Comparison of ENCODE assay signal across 9 mouse cellular contexts in the genomic region with DNA sequence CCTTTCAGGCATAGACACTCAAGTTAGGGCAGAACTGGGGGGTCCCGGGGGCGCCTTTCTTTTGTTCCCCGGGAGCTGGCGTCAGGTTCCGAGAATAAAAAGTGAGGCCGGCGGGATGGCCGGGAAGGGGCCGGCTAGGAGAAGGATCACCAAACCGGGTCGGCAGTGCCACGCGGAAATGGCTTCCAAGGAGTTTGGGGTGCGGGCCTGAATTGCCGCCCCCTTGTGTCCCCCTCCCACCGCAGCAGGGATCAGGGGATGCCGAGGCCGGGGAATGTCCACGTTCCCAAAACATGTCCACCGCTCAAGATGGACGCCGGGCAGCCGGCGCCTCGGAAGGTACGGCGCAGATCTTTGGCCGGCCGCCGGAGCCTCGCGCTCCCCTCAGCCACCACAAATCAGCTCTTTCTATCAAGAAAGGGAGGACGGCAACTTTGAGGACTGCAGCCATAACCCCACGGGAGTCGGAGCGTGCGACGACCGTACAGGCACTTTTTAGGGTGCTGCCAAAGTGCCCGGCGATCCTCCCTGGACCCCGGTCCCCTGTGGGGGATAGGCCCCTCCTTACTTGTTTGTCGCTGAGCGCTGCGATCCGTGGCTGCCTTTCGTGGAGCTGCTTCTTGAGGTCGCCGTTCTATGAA. TPM values are rescaled to one million over a fixed set of nuclear protein-coding genes. Genes with fewer than 3 reads are reported as not detected.
DNase-seq lines count a peak whose midpoint lies in the region; ATAC-seq and TF ChIP-seq lines count a peak whose summit lies in the region.
"Had no signal": no experiment of that assay in that cellular context is flagged by ENCODE, and none has a peak within 500 bp of the region (broad histone marks: within the 10 kb centered on the region; RNA-seq: fewer than 3 reads in every experiment).

No protein-coding gene starts in this region.

- WGBS in forebrain, embryonic 12.5 days: under 1% methylated on average over 49 of the region's 49 CpGs
- 2% methylated on average over 48 of the region's 49 CpGs for WGBS in kidney, postnatal 0 days
- WGBS in midbrain, embryonic 16.5 days: under 1% methylated on average over 48 of the region's 49 CpGs

- peaks cover 46% of the 10 kb centered on the region for H3K4me1 ChIP-seq in forebrain, embryonic 12.5 days
- H3K4me1 ChIP-seq in kidney, postnatal 0 days (replicated peaks; ENCODE audit: insufficient read depth, low read length): peaks cover 11% of the 10 kb centered on the region
- H3K4me1 ChIP-seq in midbrain, embryonic 16.5 days (ENCODE audit: control insufficient read depth, insufficient read depth, low read length): peaks cover 31% of the 10 kb centered on the region

- peaks cover 6% of the 10 kb centered on the region; the same call in 1 of the 2 replicates for H3K36me3 ChIP-seq in forebrain, embryonic 12.5 days (replicated peaks)
- H3K36me3 ChIP-seq in kidney, postnatal 0 days (ENCODE audit: insufficient read depth, low read length): no peaks in the 10 kb centered on the region
- H3K36me3 ChIP-seq in midbrain, embryonic 16.5 days (ENCODE audit: control insufficient read depth, insufficient read depth, low read length): no peaks in the 10 kb centered on the region
- H3K36me3 ChIP-seq: G1E had no signal

- no peaks in the 10 kb centered on the region for H3K9me3 ChIP-seq in forebrain, embryonic 12.5 days
- no peaks in the 10 kb centered on the region for H3K9me3 ChIP-seq in kidney, postnatal 0 days (replicated peaks; ENCODE audit: low read length)
- H3K9me3 ChIP-seq in midbrain, embryonic 16.5 days (replicated peaks; ENCODE audit: control insufficient read depth, low read length, poor library complexity, severe bottlenecking): no peaks in the 10 kb centered on the region

- TF ChIP-seq CTCF in kidney, postnatal 0 days (IDR thresholded peaks at IDR 0.05; ENCODE audit: low read depth): no peak

- H3K9ac ChIP-seq in forebrain, embryonic 12.5 days: peak overlapping the region; percentile 96
- H3K9ac ChIP-seq in kidney, postnatal 0 days (ENCODE audit: low read depth, low read length): 0 out of 2 replicates have a peak overlapping the region, but pooled peaks have one; percentile 6
- peak overlapping the region; percentile 76 for H3K9ac ChIP-seq in midbrain, embryonic 16.5 days (ENCODE audit: low read depth, low read length)

- peak overlapping the region; percentile 77 for H3K4me2 ChIP-seq in forebrain, embryonic 12.5 days
- peak overlapping the region; percentile 99 for H3K4me2 ChIP-seq in kidney, postnatal 0 days (ENCODE audit: low read length)
- H3K4me2 ChIP-seq in midbrain, embryonic 16.5 days (ENCODE audit: low read length): peak overlapping the region; percentile 99

- peak overlapping the region; percentile 90 for H3K4me3 ChIP-seq in forebrain, embryonic 12.5 days (replicated peaks)
- H3K4me3 ChIP-seq in kidney, postnatal 0 days (replicated peaks; ENCODE audit: low read depth, low read length): peak overlapping the region; percentile 50
- H3K4me3 ChIP-seq in midbrain, embryonic 16.5 days (ENCODE audit: low read depth, low read length): peak overlapping the region; percentile 70

- peak; percentile 73 for DNase-seq in cerebellum, adult 11-12 months
- DNase-seq in cerebellum, adult 9-10 months: no peak
- DNase-seq in right cerebral cortex, adult 18-20 months: peak; percentile 17
- no peak for DNase-seq in right cerebral cortex, postnatal 14 days
- DNase-seq in kidney, postnatal 0 days (ENCODE audit: low spot score): peak; percentile 2
- no peak for DNase-seq in ovary, adult 18-20 months (ENCODE audit: low spot score)

- H3K27ac ChIP-seq in forebrain, embryonic 12.5 days: peak overlapping the region; percentile 98
- no peak overlapping the region for H3K27ac ChIP-seq in kidney, postnatal 0 days
- H3K27ac ChIP-seq in midbrain, embryonic 16.5 days (ENCODE audit: low read length): peak overlapping the region; percentile 91

- peaks cover 5% of the 10 kb centered on the region; the same call in 1 of the 2 replicates for H3K27me3 ChIP-seq in forebrain, embryonic 12.5 days
- no peaks in the 10 kb centered on the region for H3K27me3 ChIP-seq in kidney, postnatal 0 days (ENCODE audit: insufficient read depth, low read length)
- no peaks in the 10 kb centered on the region for H3K27me3 ChIP-seq in midbrain, embryonic 16.5 days (ENCODE audit: control insufficient read depth, insufficient read depth, low read depth, low read length)

- ATAC-seq in forebrain, embryonic 12.5 days (ENCODE audit: low FRiP score): no peak; the same call in 1 of the 2 replicates
- ATAC-seq in kidney, postnatal 0 days (replicated peaks; ENCODE audit: low FRiP score, low read depth): no peak
- ATAC-seq in midbrain, embryonic 16.5 days: peak; percentile 1; the same call in 1 of the 2 replicates

RNA-seq across cellular contexts. Expression of a gene that starts 1.6 kb away (rescaled TPM):
- 17.6 and 24.4 TPM in 2 replicates for polyA plus RNA-seq in forebrain, embryonic 12.5 days (2016; fragmentation: Nextera tagmentation; extraction: Ambion mirVana)
- polyA plus RNA-seq in kidney, postnatal 0 days (2015; fragmentation: Nextera tagmentation; extraction: Ambion mirVana): 0.15 and 0.24 TPM in 2 replicates
- 3.5 and 4.3 TPM in 2 replicates for polyA plus RNA-seq in midbrain, embryonic 16.5 days (2015; fragmentation: Nextera tagmentation; extraction: Ambion mirVana)
- polyA plus RNA-seq: G1E had no signal

Comparison
In these comparisons a context has a peak if more than half of its experiments do, and no peak if none do; other contexts are left out.
1. DNase-seq: peak in cerebellum, adult 11-12 months (single experiment), right cerebral cortex, adult 18-20 months (single experiment) and kidney, postnatal 0 days (single experiment); none in cerebellum, adult 9-10 months (single experiment), right cerebral cortex, postnatal 14 days (single experiment) and ovary, adult 18-20 months (single experiment).
2. H3K9ac ChIP-seq: peak in every context shown above with its lines; median percentile 96 in forebrain, embryonic 12.5 days; 76 in midbrain, embryonic 16.5 days; 6 in kidney, postnatal 0 days.
3. Peak in every context shown above with its lines, with median percentiles within 50 percentile points of each other: H3K4me2 ChIP-seq and H3K4me3 ChIP-seq.